ENCODE assay signal across 8 mouse cellular contexts in genomic region chr15:84445812-84446716, GRCm38 (mm10). TPM values are rescaled to one million over a fixed set of nuclear protein-coding genes. Genes with fewer than 3 reads are reported as not detected.
DNase-seq lines count a peak whose midpoint lies in the region; ATAC-seq and TF ChIP-seq lines count a peak whose summit lies in the region.
"Had no signal": no experiment of that assay in that cellular context is flagged by ENCODE, and none has a peak within 500 bp of the region (broad histone marks: within the 10 kb centered on the region; RNA-seq: fewer than 3 reads in every experiment).

No protein-coding gene starts in this region.

- peak overlapping the region; percentile 46 for H3K4me3 ChIP-seq in lung, embryonic 14.5 days (ENCODE audit: low read depth, low read length)
- H3K4me3 ChIP-seq in embryonic facial prominence, embryonic 14.5 days (ENCODE audit: low read depth, low read length), result peak overlapping the region; percentile 54
- peak overlapping the region; percentile 61 for H3K4me3 ChIP-seq in hindbrain, postnatal 0 days (ENCODE audit: low read length)
- H3K4me3 ChIP-seq in midbrain, embryonic 14.5 days (replicated peaks; ENCODE audit: low read depth, low read length), result peak overlapping the region; percentile 58

- WGBS in lung, embryonic 14.5 days, result 1% methylated on average over 89 of the region's 99 CpGs
- WGBS in embryonic facial prominence, embryonic 14.5 days, result 2% methylated on average over 45 of the region's 99 CpGs
- WGBS in hindbrain, postnatal 0 days, result under 1% methylated on average over 84 of the region's 99 CpGs
- WGBS in midbrain, embryonic 14.5 days, result under 1% methylated on average over 87 of the region's 99 CpGs

- DNase-seq in lung, embryonic 14.5 days, result peak; percentile 29
- DNase-seq in lung, postnatal 4 days, result no peak
- no peak for DNase-seq in embryonic facial prominence, embryonic 14.5 days (ENCODE audit: low spot score)
- DNase-seq in hindbrain, postnatal 0 days (ENCODE audit: low spot score), result peak; percentile 65
- peak; percentile 78 for DNase-seq in midbrain, embryonic 14.5 days
- DNase-seq in natural killer cell, adult 2 months (ENCODE audit: low spot score in 2 of 2), result no peak
- DNase-seq in urinary bladder, postnatal 10 days (ENCODE audit: low spot score), result no peak

- peaks cover 39% of the 10 kb centered on the region for H3K27me3 ChIP-seq in lung, embryonic 14.5 days (ENCODE audit: insufficient read depth, low read length)
- peaks cover 43% of the 10 kb centered on the region for H3K27me3 ChIP-seq in embryonic facial prominence, embryonic 14.5 days (replicated peaks; ENCODE audit: control insufficient read depth, insufficient read depth, low read length)
- H3K27me3 ChIP-seq in hindbrain, postnatal 0 days (ENCODE audit: insufficient read depth, low read length), result 0 out of 2 replicates have a peak, but pooled peaks cover 5% of the 10 kb centered on the region
- H3K27me3 ChIP-seq in midbrain, embryonic 14.5 days (ENCODE audit: control insufficient read depth, insufficient read depth, low read length), result no peaks in the 10 kb centered on the region

- H3K9me3 ChIP-seq in lung, embryonic 14.5 days (ENCODE audit: low read depth, low read length), result no peaks in the 10 kb centered on the region
- H3K9me3 ChIP-seq in embryonic facial prominence, embryonic 14.5 days (ENCODE audit: control insufficient read depth, low read length), result no peaks in the 10 kb centered on the region
- no peaks in the 10 kb centered on the region for H3K9me3 ChIP-seq in hindbrain, postnatal 0 days (ENCODE audit: low read length)
- H3K9me3 ChIP-seq in midbrain, embryonic 14.5 days (ENCODE audit: control insufficient read depth, low read length), result no peaks in the 10 kb centered on the region

- peak overlapping the region; percentile 43 for H3K9ac ChIP-seq in lung, embryonic 14.5 days
- peak overlapping the region; percentile 73 for H3K9ac ChIP-seq in embryonic facial prominence, embryonic 14.5 days (ENCODE audit: low read depth, low read length)
- peak overlapping the region; percentile 67 for H3K9ac ChIP-seq in hindbrain, postnatal 0 days (replicated peaks; ENCODE audit: low read length)
- peak overlapping the region; percentile 80 for H3K9ac ChIP-seq in midbrain, embryonic 14.5 days (replicated peaks; ENCODE audit: low read length)

- peak overlapping the region; percentile 92 for H3K4me2 ChIP-seq in lung, embryonic 14.5 days
- peak overlapping the region; percentile 95 for H3K4me2 ChIP-seq in embryonic facial prominence, embryonic 14.5 days (ENCODE audit: low read depth, low read length)
- H3K4me2 ChIP-seq in hindbrain, postnatal 0 days (ENCODE audit: low read depth, low read length), result peak overlapping the region; percentile 79
- H3K4me2 ChIP-seq in midbrain, embryonic 14.5 days (ENCODE audit: low read length), result peak overlapping the region; percentile 82

- H3K4me1 ChIP-seq in lung, embryonic 14.5 days (ENCODE audit: insufficient read depth), result peaks cover 6% of the 10 kb centered on the region
- 0 out of 2 replicates have a peak, but pooled peaks cover 5% of the 10 kb centered on the region for H3K4me1 ChIP-seq in embryonic facial prominence, embryonic 14.5 days (ENCODE audit: control insufficient read depth, insufficient read depth, low read length)
- peaks cover 19% of the 10 kb centered on the region for H3K4me1 ChIP-seq in hindbrain, postnatal 0 days (ENCODE audit: insufficient read depth, low read length)
- H3K4me1 ChIP-seq in midbrain, embryonic 14.5 days (ENCODE audit: control insufficient read depth, insufficient read depth, low read length), result peaks cover 46% of the 10 kb centered on the region

- H3K36me3 ChIP-seq in lung, embryonic 14.5 days (ENCODE audit: insufficient read depth), result no peaks in the 10 kb centered on the region
- H3K36me3 ChIP-seq in embryonic facial prominence, embryonic 14.5 days (ENCODE audit: control insufficient read depth, insufficient read depth, low read length), result no peaks in the 10 kb centered on the region
- no peaks in the 10 kb centered on the region for H3K36me3 ChIP-seq in hindbrain, postnatal 0 days (ENCODE audit: insufficient read depth, low read length)
- H3K36me3 ChIP-seq in midbrain, embryonic 14.5 days (ENCODE audit: control insufficient read depth, insufficient read depth, low read length), result no peaks in the 10 kb centered on the region

- no peak for TF ChIP-seq CTCF in lung, embryonic 14.5 days (IDR thresholded peaks at IDR 0.05; ENCODE audit: low read depth)
- peak; percentile 13; the same call in 1 of the 2 replicates for TF ChIP-seq CTCF in hindbrain, postnatal 0 days (IDR thresholded peaks at IDR 0.05; ENCODE audit: low read depth)

- H3K27ac ChIP-seq in lung, embryonic 14.5 days (ENCODE audit: low read depth), result no peak overlapping the region
- H3K27ac ChIP-seq in embryonic facial prominence, embryonic 14.5 days (replicated peaks; ENCODE audit: low read depth, low read length), result no peak overlapping the region; the same call in 1 of the 2 replicates
- H3K27ac ChIP-seq in hindbrain, postnatal 0 days, result peak overlapping the region; percentile 37; the same call in 1 of the 2 replicates
- H3K27ac ChIP-seq in midbrain, embryonic 14.5 days (replicated peaks; ENCODE audit: low read depth, low read length), result peak overlapping the region; percentile 70
- H3K27ac ChIP-seq: macrophage had no signal

- no peak for ATAC-seq in lung, embryonic 14.5 days (ENCODE audit: insufficient read depth)
- no peak for ATAC-seq in embryonic facial prominence, embryonic 14.5 days (ENCODE audit: low read depth)
- ATAC-seq in hindbrain, postnatal 0 days, result peak; percentile 42
- no peak for ATAC-seq in midbrain, embryonic 14.5 days (ENCODE audit: low FRiP score, low TSS enrichment)

RNA-seq across cellular contexts. Expression of gene Shisal1, which starts 0.8 kb away (rescaled TPM):
- 1.1 and 1.9 TPM in 2 replicates for polyA plus RNA-seq in lung, embryonic 14.5 days (2014; fragmentation: Nextera tagmentation; extraction: Ambion mirVana)
- polyA plus RNA-seq in embryonic facial prominence, embryonic 14.5 days (2014; fragmentation: Nextera tagmentation; extraction: Ambion mirVana), result 9.0 and 12.9 TPM in 2 replicates
- 46.5 and 51.1 TPM in 2 replicates for total RNA-seq in hindbrain, postnatal 0 days (2014; rRNA removed)
- polyA plus RNA-seq in hindbrain, postnatal 0 days (2015; fragmentation: Nextera tagmentation; extraction: Ambion mirVana), result 12.6 and 14.6 TPM in 2 replicates
- 16.4 and 18.0 TPM in 2 replicates for polyA plus RNA-seq in midbrain, embryonic 14.5 days (2014; fragmentation: Nextera tagmentation; extraction: Ambion mirVana)
- polyA plus RNA-seq: macrophage had no signal

Comparison
In these comparisons a context has a peak if more than half of its experiments do, and no peak if none do; other contexts are left out.
1. DNase-seq: peak in lung, embryonic 14.5 days (single experiment), hindbrain, postnatal 0 days (single experiment) and midbrain, embryonic 14.5 days (single experiment); none in lung, postnatal 4 days (0 of 2), embryonic facial prominence, embryonic 14.5 days (single experiment), natural killer cell, adult 2 months (0 of 2) and urinary bladder, postnatal 10 days (single experiment).
2. H3K27ac ChIP-seq: peak in hindbrain, postnatal 0 days (single experiment) and midbrain, embryonic 14.5 days (single experiment); none in lung, embryonic 14.5 days (single experiment) and embryonic facial prominence, embryonic 14.5 days (single experiment).
3. Peak in every context shown above with its lines, with median percentiles within 50 percentile points of each other: H3K4me2 ChIP-seq, H3K4me3 ChIP-seq and H3K9ac ChIP-seq.